Mouse (Mus musculus): ENCODE data around the gene Kidins220. TPM values are rescaled to one million over a fixed set of nuclear protein-coding genes. Genes with fewer than 3 reads are reported as not detected.

Gene Kidins220
- total RNA-seq, 2 experiments from 2014 or later = 322 to 340 TPM

DNA sequence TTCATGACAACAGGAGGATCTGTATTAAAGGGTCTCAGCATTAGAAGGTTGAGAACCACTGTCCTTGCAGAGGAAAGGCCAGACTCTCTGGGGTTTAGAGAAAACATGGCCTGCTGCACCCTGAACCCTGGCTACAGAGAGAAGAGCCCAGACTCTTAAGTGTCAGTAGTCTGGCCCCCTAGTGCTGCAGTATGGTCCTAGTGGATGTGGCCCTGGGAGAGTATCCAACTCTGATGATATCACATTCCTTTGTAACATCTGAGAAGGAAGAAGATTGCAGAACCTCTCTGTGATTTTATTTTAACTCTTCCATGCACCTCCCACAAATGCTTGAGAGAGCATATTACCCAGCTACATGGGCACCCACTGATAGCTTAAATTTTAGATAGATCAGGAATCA lies 129.8 kb downstream of the Kidins220 start:
- DNase-seq (ENCODE audit: low spot score in 2 of 2) = no peak

DNA sequence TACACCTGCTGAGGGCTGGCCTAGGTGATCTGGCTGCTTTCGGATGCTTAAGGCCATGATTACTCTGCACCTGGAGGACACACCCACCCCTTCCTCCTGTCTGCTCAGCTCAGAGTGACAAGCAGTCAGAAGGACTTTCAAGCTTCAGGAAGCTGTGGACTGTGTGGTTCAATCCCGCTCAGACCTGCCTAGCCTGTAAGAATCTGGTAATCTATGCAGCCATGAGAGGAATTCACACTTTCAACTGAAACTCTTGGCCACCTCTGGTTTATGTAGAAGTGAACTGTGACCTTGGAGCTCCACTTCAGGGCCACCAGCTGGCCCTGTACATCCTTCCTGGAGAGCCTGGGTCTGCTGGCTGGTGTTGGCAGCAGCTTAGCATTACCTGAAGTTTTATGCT lies 134.1 kb downstream of the Kidins220 start:
- no peak for DNase-seq (ENCODE audit: low spot score in 2 of 2)

DNA sequence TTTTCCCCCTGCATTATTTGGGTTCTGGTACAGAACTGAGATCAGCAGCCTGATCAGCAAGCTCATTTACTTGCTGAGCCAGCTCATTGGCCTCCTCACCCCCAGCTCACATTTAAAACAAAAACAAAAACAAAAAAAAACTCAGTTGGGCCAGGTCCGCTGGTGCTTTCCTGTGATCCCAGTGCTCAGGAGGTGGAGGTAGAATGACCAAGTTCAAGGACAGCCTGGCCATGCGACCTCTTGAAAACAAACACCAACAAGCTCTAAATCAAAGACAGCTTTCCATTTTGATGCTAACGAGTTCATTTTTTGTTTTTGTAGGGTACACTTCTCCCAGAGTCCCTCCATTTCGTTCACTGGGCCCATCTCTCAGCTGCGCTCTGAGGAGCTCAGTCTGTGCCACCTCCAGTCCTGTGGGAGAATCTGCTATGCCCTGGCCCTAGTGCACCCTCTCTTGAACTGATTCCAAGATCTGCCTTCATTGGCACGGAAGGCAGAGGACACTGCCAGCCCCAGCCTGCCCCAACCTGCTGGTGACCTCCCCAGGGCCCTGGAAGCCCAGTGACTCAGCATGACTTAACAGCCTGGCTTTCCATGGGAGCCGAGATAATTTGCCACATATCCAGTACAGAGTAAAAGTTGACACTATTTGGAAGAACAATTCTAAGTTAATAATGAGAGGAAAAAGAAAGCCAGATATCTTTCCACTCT lies 135.4 kb downstream of the Kidins220 start:
- DNase-seq (ENCODE audit: low spot score in 2 of 2) = no peak

DNA sequence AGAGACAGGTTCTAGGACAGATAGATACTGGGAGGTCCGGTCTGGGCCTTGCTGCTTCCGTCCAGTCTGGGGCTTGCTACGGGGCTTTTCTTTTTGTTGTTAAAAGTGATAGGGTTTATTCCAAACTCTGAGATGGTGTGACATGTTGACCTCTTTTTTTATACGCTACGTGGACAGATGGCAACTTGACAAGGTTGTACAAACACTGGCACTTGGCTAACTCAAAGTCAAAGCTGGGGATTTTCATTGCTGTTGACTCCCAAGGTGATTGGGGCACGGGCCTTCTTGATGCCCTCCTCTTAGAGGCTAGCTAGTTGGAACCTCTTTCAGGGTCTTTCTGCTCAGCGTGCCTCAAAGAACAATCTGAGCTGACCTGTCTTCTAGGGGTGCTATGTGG lies 136.0 kb downstream of the Kidins220 start:
- DNase-seq (ENCODE audit: low spot score in 2 of 2) = no peak

Other genes with a start within 250 kb of the Kidins220 start
- 10 to 100 TPM; 85.0 to 94.7 TPM for gene Mboat2, start 144.0 kb upstream of the Kidins220 start, total RNA-seq (2021)
- 100 to 1,000 TPM; 127 to 156 TPM for gene Id2, start 122.2 kb downstream of the Kidins220 start, total RNA-seq (2021)

Data from left cerebral cortex, adult 18-20 months (tissue).